Comparison of ENCODE assay signal across 8 mouse cellular contexts in genomic region chr14:31132491-31132975, GRCm38 (mm10). TPM values are rescaled to one million over a fixed set of nuclear protein-coding genes. Genes with fewer than 3 reads are reported as not detected.
DNase-seq lines count a peak whose midpoint lies in the region; ATAC-seq and TF ChIP-seq lines count a peak whose summit lies in the region.

No protein-coding gene starts in this region.

- H3K4me3 ChIP-seq in lung, postnatal 0 days (ENCODE audit: low read depth, low read length), result peak overlapping the region; percentile 71
- H3K4me3 ChIP-seq in heart, postnatal 0 days (ENCODE audit: low read depth, low read length), result 0 out of 2 replicates have a peak overlapping the region, but pooled peaks have one; percentile 61
- H3K4me3 ChIP-seq in liver, embryonic 13.5 days (replicated peaks), result peak overlapping the region; percentile 87

- peak; percentile 22 for DNase-seq in lung, postnatal 0 days (ENCODE audit: low spot score)
- DNase-seq in lung, postnatal 10 days, result no peak
- DNase-seq in heart, postnatal 0 days (ENCODE audit: low spot score), result no peak
- peak; percentile 31 for DNase-seq in liver, embryonic 13.5 days
- DNase-seq in testis, postnatal 10 days (ENCODE audit: low spot score), result peak; percentile 26
- DNase-seq in right cerebral cortex, postnatal 25 days, result no peak
- DNase-seq in frontal cortex, postnatal 25 days (ENCODE audit: low spot score in 2 of 2), result no peak
- DNase-seq in cerebellum, adult 9-10 months, result no peak

- no peaks in the 10 kb centered on the region for H3K27me3 ChIP-seq in lung, postnatal 0 days (replicated peaks; ENCODE audit: insufficient read depth, low read length)
- H3K27me3 ChIP-seq in heart, postnatal 0 days (ENCODE audit: control insufficient read depth, insufficient read depth, low read length), result no peaks in the 10 kb centered on the region
- H3K27me3 ChIP-seq in liver, embryonic 13.5 days, result no peaks in the 10 kb centered on the region

- peak overlapping the region; percentile 2; the same call in 1 of the 2 replicates for H3K9ac ChIP-seq in lung, postnatal 0 days (replicated peaks; ENCODE audit: low read depth)
- no peak overlapping the region for H3K9ac ChIP-seq in heart, postnatal 0 days (replicated peaks; ENCODE audit: low read depth, low read length)
- peak overlapping the region; percentile 94 for H3K9ac ChIP-seq in liver, embryonic 13.5 days

- WGBS in lung, postnatal 0 days, result 71% methylated on average over 7 of the region's 7 CpGs
- WGBS in heart, postnatal 0 days, result 85% methylated on average over 7 of the region's 7 CpGs
- 74% methylated on average over 7 of the region's 7 CpGs for WGBS in liver, embryonic 13.5 days (ENCODE audit: insufficient replicate concordance)

- no peak for TF ChIP-seq EP300 in lung, postnatal 0 days (IDR thresholded peaks at IDR 0.05)
- no peak for TF ChIP-seq EP300 in heart, postnatal 0 days (IDR thresholded peaks at IDR 0.05; ENCODE audit: low read depth)

- H3K9me3 ChIP-seq in lung, postnatal 0 days (ENCODE audit: low read length), result no peaks in the 10 kb centered on the region
- H3K9me3 ChIP-seq in heart, postnatal 0 days (replicated peaks; ENCODE audit: control insufficient read depth, low read length), result no peaks in the 10 kb centered on the region
- no peaks in the 10 kb centered on the region for H3K9me3 ChIP-seq in liver, embryonic 13.5 days (replicated peaks)

- TF ChIP-seq CTCF in lung, postnatal 0 days (IDR thresholded peaks at IDR 0.05), result no peak
- TF ChIP-seq CTCF in heart, postnatal 0 days (IDR thresholded peaks at IDR 0.05; ENCODE audit: low read depth), result no peak

- ATAC-seq in lung, postnatal 0 days, result no peak
- no peak for ATAC-seq in heart, postnatal 0 days (ENCODE audit: insufficient read depth, low read depth)
- no peak for ATAC-seq in liver, embryonic 13.5 days (ENCODE audit: low read depth)

- H3K27ac ChIP-seq in lung, postnatal 0 days (ENCODE audit: low read length), result peak overlapping the region; percentile 86
- no peak overlapping the region for H3K27ac ChIP-seq in heart, postnatal 0 days (ENCODE audit: low read depth)
- H3K27ac ChIP-seq in liver, embryonic 13.5 days, result peak overlapping the region; percentile 82

- H3K4me1 ChIP-seq in lung, postnatal 0 days (ENCODE audit: insufficient read depth, low read depth, low read length), result peaks cover 18% of the 10 kb centered on the region; the same call in 1 of the 2 replicates
- peaks cover 39% of the 10 kb centered on the region for H3K4me1 ChIP-seq in heart, postnatal 0 days (ENCODE audit: control insufficient read depth, insufficient read depth)
- peaks cover 50% of the 10 kb centered on the region for H3K4me1 ChIP-seq in liver, embryonic 13.5 days (replicated peaks)

- H3K36me3 ChIP-seq in lung, postnatal 0 days (ENCODE audit: insufficient read depth, low read length), result 0 out of 2 replicates have a peak, but pooled peaks cover 10% of the 10 kb centered on the region
- peaks cover 25% of the 10 kb centered on the region for H3K36me3 ChIP-seq in heart, postnatal 0 days (replicated peaks; ENCODE audit: control insufficient read depth, insufficient read depth, low read length)
- peaks cover 36% of the 10 kb centered on the region for H3K36me3 ChIP-seq in liver, embryonic 13.5 days

- peak overlapping the region; percentile 97 for H3K4me2 ChIP-seq in lung, postnatal 0 days (replicated peaks; ENCODE audit: low read depth, low read length)
- H3K4me2 ChIP-seq in heart, postnatal 0 days (ENCODE audit: low read depth, low read length), result peak overlapping the region; percentile 80; the same call in 1 of the 2 replicates
- peak overlapping the region; percentile 99 for H3K4me2 ChIP-seq in liver, embryonic 13.5 days

RNA-seq across cellular contexts. Expression of gene Nt5dc2, which starts 1.7 kb away (rescaled TPM):
- polyA plus RNA-seq in lung, postnatal 0 days (2015; fragmentation: Nextera tagmentation; extraction: Ambion mirVana), result 148 and 162 TPM in 2 replicates
- 212 and 269 TPM in 2 replicates for total RNA-seq in heart, postnatal 0 days (2014; rRNA removed; ENCODE audit: low replicate concordance)
- 146 and 158 TPM in 2 replicates for polyA plus RNA-seq in heart, postnatal 0 days (2015; fragmentation: Nextera tagmentation; extraction: Ambion mirVana)
- 174 and 196 TPM in 2 replicates for polyA plus RNA-seq in liver, embryonic 13.5 days (2015; fragmentation: Nextera tagmentation; extraction: Ambion mirVana)

RNA-seq across cellular contexts. Expression of gene Smim4, which starts 3.8 kb away (rescaled TPM):
- 109 and 118 TPM in 2 replicates for polyA plus RNA-seq in lung, postnatal 0 days (2015; fragmentation: Nextera tagmentation; extraction: Ambion mirVana)
- total RNA-seq in heart, postnatal 0 days (2014; rRNA removed; ENCODE audit: low replicate concordance), result 12.7 and 28.8 TPM in 2 replicates
- polyA plus RNA-seq in heart, postnatal 0 days (2015; fragmentation: Nextera tagmentation; extraction: Ambion mirVana), result 194 and 207 TPM in 2 replicates
- 81.6 and 90.8 TPM in 2 replicates for polyA plus RNA-seq in liver, embryonic 13.5 days (2015; fragmentation: Nextera tagmentation; extraction: Ambion mirVana)

RNA-seq across cellular contexts. Expression of gene Stab1, which starts 35.9 kb away (rescaled TPM):
- polyA plus RNA-seq in lung, postnatal 0 days (2015; fragmentation: Nextera tagmentation; extraction: Ambion mirVana), result 32.4 and 34.2 TPM in 2 replicates
- total RNA-seq in heart, postnatal 0 days (2014; rRNA removed; ENCODE audit: low replicate concordance), result 75.3 and 90.4 TPM in 2 replicates
- polyA plus RNA-seq in heart, postnatal 0 days (2015; fragmentation: Nextera tagmentation; extraction: Ambion mirVana), result 24.0 and 25.4 TPM in 2 replicates
- polyA plus RNA-seq in liver, embryonic 13.5 days (2015; fragmentation: Nextera tagmentation; extraction: Ambion mirVana), result 18.5 and 19.2 TPM in 2 replicates

Comparison
In these comparisons a context has a peak if more than half of its experiments do, and no peak if none do; other contexts are left out.
1. DNase-seq: peak in lung, postnatal 0 days (single experiment), liver, embryonic 13.5 days (single experiment) and testis, postnatal 10 days (single experiment); none in lung, postnatal 10 days (single experiment), heart, postnatal 0 days (single experiment), right cerebral cortex, postnatal 25 days (single experiment), frontal cortex, postnatal 25 days (0 of 2) and cerebellum, adult 9-10 months (single experiment).
2. Peak in every context shown above with its lines, with median percentiles within 50 percentile points of each other: H3K4me2 ChIP-seq and H3K4me3 ChIP-seq.